Mouse (Mus musculus): Measurements from ENCODE around the gene Tsnaxip1.

DNA sequence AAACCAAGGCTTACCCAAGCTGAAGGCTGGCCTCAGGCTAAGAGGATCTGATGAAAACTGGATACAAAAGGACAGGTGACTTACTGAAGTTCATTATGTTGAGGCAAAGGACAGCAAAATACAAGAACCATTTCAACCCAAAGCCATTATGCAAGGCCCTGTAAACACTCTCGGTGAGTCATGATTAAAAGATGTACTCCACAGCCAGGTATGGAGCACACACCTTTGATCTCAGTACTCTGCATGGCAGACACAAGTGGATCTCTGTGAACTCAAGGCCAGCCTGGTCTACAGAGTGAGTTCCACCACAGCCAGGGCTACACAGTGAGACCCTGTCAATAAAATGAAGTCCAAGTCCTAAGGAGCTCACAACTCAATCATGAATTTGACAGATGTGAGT lies 31.7 kb upstream of the Tsnaxip1 start:
- TF ChIP-seq EP300 (IDR thresholded peaks at IDR 0.05) (peak; percentile 93), CTCF (IDR thresholded peaks at IDR 0.05) (no peak)
